Mouse (Mus musculus) heart, embryonic 12.5 days (tissue): ENCODE measurements around the gene Serpinb1c. TPM values are rescaled to one million over a fixed set of nuclear protein-coding genes. Genes with fewer than 3 reads are reported as not detected.
"Not testable (repeated sequence)": the region's sequence is repeated elsewhere in the genome, so short reads cannot be mapped to it uniquely, and the experiment has no call there.

Experiments used
- ATAC-seq: fragments of 200-750 bp; cut with Nextera tagmentation; 2 replicates; pipeline ENCODE4 v1.8.0; 2017; ENCODE audit warnings: moderate TSS enrichment, moderate library complexity; ENCODE audit not compliant: insufficient number of reproducible peaks, low FRiP score
- H3K27ac ChIP-seq: fragments of 300-500 bp; sonication (generic); 2 replicates; pipeline ENCODE4 v1.5.1; 2016; ENCODE audit warnings: mild to moderate bottlenecking, moderate library complexity; ENCODE audit not compliant: poor library complexity, severe bottlenecking
- H3K27me3 ChIP-seq: fragments of 300-500 bp; sonication (generic); replicated peaks from 2 replicates; pipeline ENCODE4 v1.6.1; 2016; ENCODE audit warnings: mild to moderate bottlenecking, moderate library complexity
- H3K36me3 ChIP-seq: fragments of 300-500 bp; sonication (generic); 2 replicates; pipeline ENCODE4 v1.6.1; 2016; ENCODE audit warnings: mild to moderate bottlenecking, moderate library complexity
- H3K4me1 ChIP-seq: fragments of 300-500 bp; sonication (generic); replicated peaks from 2 replicates; pipeline ENCODE4 v1.6.1; 2016; ENCODE audit warnings: mild to moderate bottlenecking
- H3K4me2 ChIP-seq: fragments of 300-500 bp; sonication (generic); 2 replicates; pipeline ENCODE4 v1.6.1; 2016; ENCODE audit warnings: mild to moderate bottlenecking, moderate library complexity
- H3K4me3 ChIP-seq: fragments of 300-500 bp; sonication (generic); 2 replicates; pipeline ENCODE4 v1.5.1; 2016; ENCODE audit warnings: mild to moderate bottlenecking
- H3K9ac ChIP-seq: fragments of 300-500 bp; sonication (generic); 2 replicates; pipeline ENCODE4 v1.6.1; 2016; ENCODE audit warnings: mild to moderate bottlenecking, moderate library complexity
- H3K9me3 ChIP-seq: fragments of 300-500 bp; sonication (generic); replicated peaks from 2 replicates; pipeline ENCODE4 v1.6.1; 2016; ENCODE audit warnings: mild to moderate bottlenecking, moderate library complexity
- WGBS: fragments of 180-500 bp; shearing (Covaris S2); methylation state at CpG from one replicate; pipeline ENCODE4 v1.1.7; 2016; 5-methylcytosine and 5-hydroxymethylcytosine counted together
- polyA plus RNA-seq: library from polyadenylated mRNA; unstranded; fragments of >200 nt; fragmentation: Nextera tagmentation; extraction: Ambion mirVana; gene quantifications from 2 replicates; pipeline ENCODE4 v1.2.1, GENCODE M21; 2016

Gene Serpinb1c
- polyA plus RNA-seq: 0.26 TPM in 1 of 2 replicates, not detected in the other

DNA sequence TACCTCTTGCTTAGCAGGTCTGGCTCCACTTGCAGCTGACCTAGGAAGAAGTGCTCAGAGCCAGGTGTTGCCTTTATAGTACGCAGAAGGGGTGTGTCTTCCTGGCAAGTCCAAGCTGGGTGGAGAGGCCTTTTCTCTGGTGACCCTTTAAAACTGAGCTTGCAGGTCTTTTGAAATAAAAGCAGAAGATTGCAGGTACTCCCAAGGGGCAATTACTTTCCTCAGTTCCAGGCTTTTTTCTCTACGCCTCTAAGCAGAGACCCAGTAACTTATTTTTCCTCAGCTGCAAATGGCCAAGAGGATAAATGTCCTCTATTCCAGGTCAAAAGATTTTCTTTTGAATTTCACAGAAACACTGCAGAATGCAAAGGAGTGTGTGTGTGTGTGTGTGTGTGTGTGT lies at the start of gene Serpinb1c:
TSS of gene Serpinb1c (minus strand) at position 101 of the 400 bp plus-strand sequence.
- no peaks in the 10 kb centered on the region for H3K27me3 ChIP-seq
- H3K4me2 ChIP-seq: no peak within 1 kb of the TSS
- no peak for ATAC-seq
- no peak within 1 kb of the TSS for H3K4me3 ChIP-seq
- H3K9me3 ChIP-seq: no peaks in the 10 kb centered on the region
- WGBS: 88% methylated on average over 2 of the region's 2 CpGs
- no peak within 1 kb of the TSS for H3K27ac ChIP-seq
- H3K4me1 ChIP-seq: no peaks in the 10 kb centered on the region
- H3K9ac ChIP-seq: no peak within 1 kb of the TSS
- H3K36me3 ChIP-seq: no peaks in the 10 kb centered on the region

GRCm38 (mm10) chr13:32939191-32939590 lies 41.2 kb upstream of the Serpinb1c start:
- not testable (repeated sequence) for ATAC-seq, H3K4me2 ChIP-seq, H3K4me3 ChIP-seq, H3K36me3 ChIP-seq, H3K9me3 ChIP-seq, H3K27me3 ChIP-seq, H3K9ac ChIP-seq
- WGBS: 41% methylated on average over 3 of the region's 3 CpGs
- peaks cover 12% of the 10 kb centered on the region for H3K4me1 ChIP-seq
- peak overlapping the region; percentile 42; the same call in 1 of the 2 replicates for H3K27ac ChIP-seq

DNA sequence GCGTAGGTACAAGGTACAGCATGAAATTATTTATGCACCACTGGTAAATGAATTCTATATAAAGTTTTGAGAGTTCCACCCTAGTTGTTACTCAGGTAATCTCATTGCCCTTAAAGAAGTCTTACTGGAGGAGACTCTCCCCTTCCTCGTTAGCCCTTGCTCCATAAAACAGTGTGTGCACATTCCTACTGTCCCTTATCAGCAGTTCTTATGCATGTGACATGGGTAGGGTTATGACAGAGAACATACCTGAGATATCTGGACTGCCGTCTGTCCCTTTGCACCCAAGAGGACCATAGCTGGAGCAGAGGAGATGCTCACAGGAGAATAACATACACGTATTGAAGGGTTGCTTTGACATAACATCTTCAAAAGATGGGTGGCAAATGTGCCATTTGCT lies 40.3 kb upstream of the Serpinb1c start:
- H3K27me3 ChIP-seq, H3K4me3 ChIP-seq, ATAC-seq, H3K9me3 ChIP-seq, H3K27ac ChIP-seq, H3K4me2 ChIP-seq, H3K36me3 ChIP-seq, H3K9ac ChIP-seq: not testable (repeated sequence)
- H3K4me1 ChIP-seq: peaks cover 16% of the 10 kb centered on the region
- WGBS: 60% methylated on average over 4 of the region's 4 CpGs

DNA sequence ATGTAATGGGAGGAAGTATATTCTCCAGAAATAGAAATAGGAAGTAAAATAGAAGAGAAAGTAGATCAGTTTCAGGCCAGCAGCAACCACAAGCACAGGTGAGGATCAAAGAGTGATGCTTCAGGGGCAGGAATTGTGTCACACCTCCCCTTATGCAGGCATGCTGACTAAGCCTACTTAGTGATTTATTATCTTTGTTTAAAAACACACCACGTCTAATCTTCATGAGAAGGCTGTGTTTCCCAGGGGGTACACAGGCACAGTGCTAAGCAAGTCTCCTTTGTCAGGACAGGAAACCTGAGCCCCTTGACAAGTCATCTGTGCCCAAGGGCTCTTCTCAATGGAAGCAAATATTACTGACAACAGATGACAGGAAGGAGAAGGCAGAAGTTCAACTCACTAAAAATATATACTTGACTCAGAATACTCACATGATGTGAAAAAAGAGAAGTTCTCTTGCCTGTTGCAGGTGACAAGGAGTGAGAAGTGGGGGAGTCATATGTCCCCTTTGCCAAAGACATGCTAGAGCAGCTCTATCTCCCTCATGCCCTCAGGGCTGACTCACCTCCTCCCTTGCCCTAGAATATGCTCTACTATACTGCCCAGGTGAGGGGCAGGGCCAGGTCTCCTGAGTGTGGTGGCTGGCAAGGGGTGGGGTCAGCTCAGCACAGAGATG lies 36.8 kb upstream of the Serpinb1c start:
- Histone ChIP-seq H3K4me2 (no peak overlapping the region), H3K27ac (no peak overlapping the region), H3K27me3 (no peaks in the 10 kb centered on the region), H3K9ac (no peak overlapping the region), H3K9me3 (no peaks in the 10 kb centered on the region), H3K4me1 (peaks cover 16% of the 10 kb centered on the region), H3K36me3 (no peaks in the 10 kb centered on the region), H3K4me3 (no peak overlapping the region)
- 9% methylated on average over 1 of the region's 1 CpGs for WGBS
- no peak for ATAC-seq

DNA sequence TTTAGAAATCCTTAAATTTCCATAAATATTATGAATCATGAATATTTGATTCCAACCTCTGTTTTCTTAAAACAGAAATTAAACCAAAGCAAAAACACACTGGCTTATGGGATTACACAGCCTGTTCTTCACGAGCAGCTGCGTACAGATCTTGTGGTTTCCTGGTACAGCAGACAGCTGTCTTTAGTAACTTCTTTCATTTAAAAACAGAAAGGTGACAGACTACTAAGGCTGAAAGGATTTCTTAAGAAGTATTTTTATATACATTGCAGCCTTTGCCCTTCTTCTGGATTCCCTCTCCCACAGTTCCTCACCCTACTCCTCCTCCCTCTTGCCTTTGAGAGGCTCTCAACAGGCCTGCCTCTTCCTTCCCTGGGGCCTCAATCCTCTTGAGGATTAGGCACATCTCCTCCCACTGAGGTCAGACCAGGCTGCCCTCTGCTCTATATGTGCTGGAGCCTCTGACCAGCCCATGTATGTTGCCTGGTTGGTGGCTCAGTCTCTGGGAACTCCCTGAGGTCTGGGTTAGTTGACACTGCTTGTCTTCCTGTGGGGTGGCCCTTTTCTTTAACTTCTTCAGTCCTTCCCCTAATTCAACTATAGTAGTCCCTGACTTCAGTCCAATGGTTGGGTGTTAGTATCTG lies 31.2 kb upstream of the Serpinb1c start:
- WGBS: 71% methylated on average over 2 of the region's 2 CpGs
- H3K27me3 ChIP-seq: no peaks in the 10 kb centered on the region
- no peak overlapping the region for H3K4me3 ChIP-seq
- no peak overlapping the region for H3K9ac ChIP-seq
- ATAC-seq: no peak
- H3K9me3 ChIP-seq: no peaks in the 10 kb centered on the region
- H3K4me2 ChIP-seq: no peak overlapping the region
- H3K4me1 ChIP-seq: peaks cover 34% of the 10 kb centered on the region
- no peak overlapping the region for H3K27ac ChIP-seq
- no peaks in the 10 kb centered on the region for H3K36me3 ChIP-seq

GRCm38 (mm10) chr13:32927241-32927640 lies 29.2 kb upstream of the Serpinb1c start:
- no peak overlapping the region for H3K4me3 ChIP-seq
- ATAC-seq: no peak
- H3K4me1 ChIP-seq: peaks cover 36% of the 10 kb centered on the region
- no peak overlapping the region for H3K9ac ChIP-seq
- H3K36me3 ChIP-seq: no peaks in the 10 kb centered on the region
- peak overlapping the region; percentile 67 for H3K27ac ChIP-seq
- 51% methylated on average over 1 of the region's 1 CpGs for WGBS
- H3K27me3 ChIP-seq: no peaks in the 10 kb centered on the region
- no peak overlapping the region for H3K4me2 ChIP-seq
- no peaks in the 10 kb centered on the region for H3K9me3 ChIP-seq

DNA sequence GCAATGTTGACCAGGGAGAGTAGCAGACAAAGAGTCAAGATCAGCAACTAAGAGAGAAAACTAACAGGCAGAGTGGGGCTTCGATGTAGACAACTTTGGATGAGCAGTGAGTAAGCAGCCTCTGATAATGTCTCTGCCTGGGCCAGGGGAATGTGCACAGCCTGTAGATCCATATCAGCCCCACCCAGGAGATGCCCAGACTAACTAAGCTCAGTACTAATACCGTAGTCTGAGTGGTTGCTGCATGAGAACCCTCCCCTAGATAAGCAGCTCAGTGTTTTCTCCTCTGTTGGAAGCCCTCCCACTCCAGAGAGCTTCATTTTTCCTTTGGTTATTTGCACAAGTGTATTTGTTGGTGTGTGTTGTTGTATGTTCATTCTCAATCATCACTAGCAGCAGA lies 28.6 kb upstream of the Serpinb1c start:
- no peak for ATAC-seq
- Histone ChIP-seq H3K4me1 (peaks cover 36% of the 10 kb centered on the region), H3K4me2 (no peak overlapping the region), H3K9me3 (no peaks in the 10 kb centered on the region), H3K9ac (no peak overlapping the region), H3K4me3 (no peak overlapping the region), H3K27me3 (no peaks in the 10 kb centered on the region), H3K27ac (peak overlapping the region; percentile 67), H3K36me3 (no peaks in the 10 kb centered on the region)
- 36% methylated on average over 2 of the region's 2 CpGs for WGBS

- no peak overlapping the region for H3K9ac ChIP-seq
- 23% methylated on average over 7 of the region's 7 CpGs for WGBS
- peaks cover 40% of the 10 kb centered on the region for H3K4me1 ChIP-seq
- H3K36me3 ChIP-seq: no peaks in the 10 kb centered on the region
- H3K27me3 ChIP-seq: no peaks in the 10 kb centered on the region
- H3K9me3 ChIP-seq: no peaks in the 10 kb centered on the region
- peak; percentile 81 for ATAC-seq
- peak overlapping the region; percentile 34 for H3K4me2 ChIP-seq
- peak overlapping the region; percentile 79 for H3K27ac ChIP-seq
- no peak overlapping the region for H3K4me3 ChIP-seq
These were observed 26.8 kb upstream of the Serpinb1c start for GRCm38 (mm10) chr13:32924578-32925360.

- ATAC-seq: peak; percentile 65; the same call in 1 of the 2 replicates
- Histone ChIP-seq H3K4me2 (no peak overlapping the region), H3K27me3 (no peaks in the 10 kb centered on the region), H3K36me3 (no peaks in the 10 kb centered on the region), H3K9ac (no peak overlapping the region), H3K27ac (peak overlapping the region; percentile 86), H3K4me3 (no peak overlapping the region), H3K9me3 (no peaks in the 10 kb centered on the region; the same call in 1 of the 2 replicates), H3K4me1 (peaks cover 31% of the 10 kb centered on the region)
These were observed 24.6 kb upstream of the Serpinb1c start for GRCm38 (mm10) chr13:32922622-32923021.

DNA sequence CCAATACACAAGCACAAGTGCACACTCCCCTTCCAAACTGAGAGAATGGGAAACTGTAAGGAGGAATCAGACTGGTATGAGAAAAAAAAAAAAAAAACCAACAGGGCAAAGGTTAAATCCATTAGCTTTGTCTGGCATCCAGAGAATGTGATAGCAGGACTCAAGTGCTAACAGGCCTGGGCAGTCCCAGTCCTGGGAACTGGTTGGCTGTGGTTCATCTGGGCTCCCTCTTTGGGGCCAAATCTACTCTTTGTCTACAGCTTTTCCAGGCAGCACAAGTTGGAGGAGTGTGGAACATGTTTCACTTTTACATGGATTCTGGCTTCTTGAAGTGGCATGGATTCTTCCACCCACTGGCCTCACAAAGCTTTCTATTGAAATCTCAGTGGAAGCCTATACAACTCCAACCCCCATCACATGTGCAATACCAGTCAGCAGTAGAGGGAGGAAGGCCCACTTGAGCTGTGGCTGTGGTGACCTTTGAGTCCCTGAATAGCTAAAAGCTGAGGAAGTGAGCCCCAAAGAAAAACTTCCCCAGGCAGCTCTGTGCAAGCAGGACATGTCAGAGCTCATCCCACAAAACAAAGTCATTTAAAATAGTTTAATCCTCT lies 14.9 kb upstream of the Serpinb1c start:
- peak; percentile 66; the same call in 1 of the 2 replicates for ATAC-seq

GRCm38 (mm10) chr13:32908182-32908581 lies 10.2 kb upstream of the Serpinb1c start:
- Histone ChIP-seq H3K4me1 (peaks cover 15% of the 10 kb centered on the region), H3K27ac (no peak overlapping the region), H3K36me3 (no peaks in the 10 kb centered on the region), H3K27me3 (no peaks in the 10 kb centered on the region), H3K4me3 (no peak overlapping the region), H3K4me2 (no peak overlapping the region), H3K9ac (no peak overlapping the region), H3K9me3 (no peaks in the 10 kb centered on the region)
- ATAC-seq: no peak
- 83% methylated on average over 3 of the region's 3 CpGs for WGBS

More for the DNA sequence above, 14.9 kb upstream of the Serpinb1c start:
- Histone ChIP-seq H3K27me3 (no peaks in the 10 kb centered on the region), H3K4me2 (no peak overlapping the region), H3K9ac (no peak overlapping the region), H3K4me1 (peaks cover 16% of the 10 kb centered on the region), H3K36me3 (no peaks in the 10 kb centered on the region), H3K27ac (peak overlapping the region; percentile 93), H3K4me3 (no peak overlapping the region), H3K9me3 (no peaks in the 10 kb centered on the region; the same call in 1 of the 2 replicates)
